Mouse (Mus musculus): Measurements from ENCODE around the gene Cttnbp2nl.

Gene Cttnbp2nl

DNA sequence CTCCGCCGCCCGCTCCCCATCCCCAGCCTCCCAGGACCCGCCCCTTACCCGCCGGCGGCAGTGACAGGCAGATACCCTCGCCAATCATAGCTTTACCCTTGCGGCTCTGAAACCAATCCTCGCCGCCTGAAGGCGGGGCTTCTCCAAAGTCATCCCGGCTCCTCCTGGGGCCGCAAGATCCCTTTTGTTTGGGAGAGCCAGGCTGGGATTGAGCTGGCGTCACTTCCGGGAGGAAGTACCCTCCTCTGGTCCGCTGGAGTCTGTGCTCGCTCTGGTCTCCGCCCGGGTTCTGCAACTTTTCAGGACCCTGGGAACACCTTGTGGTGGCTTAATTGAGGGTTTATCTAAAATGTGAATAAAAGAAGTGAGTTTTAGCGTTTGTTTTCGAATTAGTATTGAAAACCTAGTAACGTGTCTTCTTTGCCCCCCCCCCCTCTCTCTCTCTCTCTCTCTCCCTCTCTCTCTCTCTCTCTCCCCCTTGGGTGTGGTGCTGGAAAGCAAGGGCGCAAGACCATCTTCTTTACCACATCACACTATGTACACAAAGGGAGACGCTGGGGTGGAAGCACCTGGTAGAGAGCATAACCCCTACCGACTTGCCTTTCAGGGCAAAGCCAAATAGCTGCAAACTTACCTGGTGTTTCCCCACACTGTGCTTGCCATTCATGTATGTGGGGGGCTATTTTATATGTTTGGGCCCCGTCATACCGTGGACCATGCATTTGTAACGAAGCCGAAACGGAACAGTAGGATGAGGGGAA, at the start of gene Cttnbp2nl:
Gene Cttnbp2nl (minus strand): TSS at position 210 of the 761 bp plus-strand sequence.
- peak; percentile 99 for DNase-seq (ENCODE audit: low read depth, low spot score)

DNA sequence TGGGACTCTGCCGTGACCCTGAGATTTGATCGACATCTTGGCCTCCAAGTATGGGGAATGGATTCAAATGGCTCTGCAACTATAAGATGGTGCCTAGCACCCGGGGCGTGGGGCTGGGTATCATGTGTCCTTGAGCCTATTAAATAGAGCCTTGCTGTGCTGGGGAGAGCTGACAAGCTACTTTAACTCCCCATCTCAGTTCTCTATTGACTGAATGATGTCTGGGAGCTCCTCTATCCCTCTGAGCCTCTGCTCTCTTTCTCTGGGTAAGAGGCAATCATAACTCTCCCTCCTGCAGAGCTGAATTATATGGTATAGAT, 47.3 kb upstream of the Cttnbp2nl start:
- DNase-seq (ENCODE audit: low read depth, low spot score), result no peak

GRCm38 (mm10) chr3:105099526-105100269, 46.8 kb upstream of the Cttnbp2nl start:
- DNase-seq (ENCODE audit: low read depth, low spot score), result no peak

GRCm38 (mm10) chr3:105097581-105097980, 44.6 kb upstream of the Cttnbp2nl start:
- DNase-seq (ENCODE audit: low read depth, low spot score), result no peak

DNA sequence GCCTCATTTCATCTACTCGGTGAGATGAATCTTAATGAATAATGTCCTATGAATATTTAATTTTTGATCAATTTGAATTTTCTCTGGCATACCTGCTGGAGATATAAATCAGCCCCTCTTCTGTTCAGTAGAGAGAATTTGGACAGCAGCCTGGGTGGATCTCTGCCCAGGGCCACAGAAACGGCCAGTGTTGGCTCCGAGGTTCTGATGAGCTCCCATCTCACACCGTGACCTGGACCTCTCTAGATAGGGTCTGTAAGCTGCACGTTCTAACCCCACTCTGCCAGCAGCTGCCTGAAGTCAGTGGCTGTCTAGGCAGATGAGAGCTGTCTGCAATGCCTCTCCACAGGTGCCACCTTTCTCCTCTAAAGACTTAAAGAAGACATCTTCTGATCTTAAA, 42.1 kb upstream of the Cttnbp2nl start:
- no peak for DNase-seq (ENCODE audit: low read depth, low spot score)

DNA sequence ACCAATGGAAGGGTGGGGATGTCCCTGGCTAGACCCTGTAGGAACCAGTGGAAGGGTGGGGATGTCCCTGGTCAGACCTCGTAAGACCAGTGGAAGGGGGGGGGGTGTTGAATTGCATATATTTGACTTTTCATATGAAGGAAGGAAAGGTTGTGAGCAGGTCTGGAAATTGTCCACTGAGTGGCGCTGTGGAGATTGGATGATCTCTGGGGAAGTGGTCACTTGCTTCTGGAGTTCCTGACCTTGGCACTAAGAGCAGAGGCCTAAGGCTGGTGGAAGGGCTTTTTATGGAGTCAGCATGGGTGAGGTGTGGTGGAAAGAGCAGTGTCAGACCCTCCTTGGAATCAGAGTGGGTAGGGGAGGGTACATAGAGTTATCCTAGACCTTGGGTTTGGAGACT, 41.5 kb upstream of the Cttnbp2nl start:
- DNase-seq (ENCODE audit: low read depth, low spot score), result no peak

DNA sequence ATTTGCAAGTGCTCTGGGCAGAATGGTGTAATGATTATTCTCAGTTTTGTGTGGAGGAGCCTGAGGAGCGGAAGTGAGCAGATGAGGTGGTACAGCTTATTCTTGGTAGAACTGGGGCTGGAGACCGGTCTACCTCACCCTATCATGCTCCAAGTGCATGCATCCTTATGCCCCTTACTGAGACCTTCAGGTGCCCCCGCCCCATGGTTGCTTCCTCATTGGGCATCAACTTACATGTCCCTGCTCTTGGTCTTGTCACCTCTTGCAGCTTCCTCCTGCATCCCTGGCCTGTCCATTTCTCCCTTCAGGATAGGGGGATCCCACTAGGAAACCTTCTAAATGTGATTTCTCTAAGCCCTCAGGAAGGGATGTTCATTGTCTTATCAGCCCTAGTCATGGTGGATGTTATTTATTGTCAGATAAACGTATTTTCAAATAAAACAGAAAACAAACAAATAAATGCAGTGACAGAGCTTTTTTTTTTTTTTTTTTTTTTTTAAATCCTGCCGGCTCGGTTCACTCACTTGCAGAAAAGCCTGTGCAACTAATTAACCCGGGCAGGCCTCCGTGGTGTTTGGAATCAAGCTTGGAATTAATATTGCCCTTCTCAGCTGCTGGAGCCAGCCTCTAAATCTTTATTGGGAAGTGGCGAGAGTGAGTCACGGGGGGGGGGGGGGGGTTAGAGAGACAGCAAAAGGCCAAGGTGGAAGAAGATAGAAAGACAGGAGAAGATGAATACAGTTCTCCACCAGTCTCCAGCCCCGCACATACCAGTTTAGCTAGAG, 40.0 kb upstream of the Cttnbp2nl start:
- DNase-seq (ENCODE audit: low read depth, low spot score), result no peak

DNA sequence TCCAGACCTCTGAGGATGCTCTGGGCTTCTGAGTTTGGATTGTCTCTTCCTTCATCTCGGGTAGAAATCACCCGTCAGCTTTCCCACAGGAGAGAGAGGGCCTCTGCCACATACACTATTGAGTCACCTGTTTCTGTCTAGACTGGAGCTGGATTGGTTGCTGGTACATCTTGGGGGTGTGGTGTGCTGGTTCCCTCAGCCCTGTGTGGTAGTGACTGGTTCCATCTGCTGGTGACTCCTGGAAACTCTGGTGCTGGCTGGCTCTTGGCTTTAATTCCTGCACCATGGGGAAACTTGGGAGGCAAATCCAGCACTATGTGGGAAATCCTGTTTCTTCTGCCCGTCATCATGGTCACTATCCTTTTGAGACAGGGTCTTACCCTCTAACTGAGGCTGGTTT, 38.0 kb upstream of the Cttnbp2nl start:
- DNase-seq (ENCODE audit: low read depth, low spot score), result peak; percentile 47

DNA sequence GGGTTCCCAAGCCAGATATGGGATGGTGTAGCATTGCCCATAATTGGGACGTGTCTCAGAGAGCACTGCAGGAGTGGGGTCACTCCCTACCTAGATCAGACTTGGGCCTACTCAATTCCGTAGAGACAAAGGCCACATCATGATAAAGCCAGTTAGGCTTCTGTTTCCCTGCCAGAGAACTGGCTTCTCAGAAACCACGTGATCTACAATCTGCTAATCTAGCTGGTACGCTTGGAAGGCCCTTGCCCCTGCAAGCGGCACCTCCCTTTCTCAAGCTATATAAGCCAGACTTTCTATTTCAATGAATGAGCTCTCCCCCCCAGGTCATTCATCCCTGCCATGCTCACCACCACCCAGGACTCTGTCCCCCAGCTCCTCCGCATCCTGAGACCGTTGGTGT, 37.2 kb upstream of the Cttnbp2nl start:
- no peak for DNase-seq (ENCODE audit: low read depth, low spot score)

DNA sequence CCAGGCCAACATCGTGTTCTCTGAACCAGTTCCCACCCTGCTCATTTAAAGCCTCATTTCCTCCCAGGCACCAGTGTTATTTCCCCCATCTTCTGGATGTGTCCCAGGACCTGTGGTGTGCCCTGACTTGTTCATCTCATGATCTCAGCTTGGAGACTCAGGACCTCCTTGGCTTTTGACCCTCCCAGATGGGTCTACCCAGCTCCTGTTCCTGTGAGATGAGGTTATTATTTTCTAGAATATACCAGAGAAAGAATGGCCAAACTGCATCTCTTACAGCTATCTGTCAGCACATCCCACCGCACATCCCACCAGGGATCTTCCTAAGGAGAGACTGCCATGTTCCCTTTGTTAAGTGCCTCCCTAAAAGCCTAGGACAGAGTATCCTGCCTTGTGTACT, 35.7 kb upstream of the Cttnbp2nl start:
- no peak for DNase-seq (ENCODE audit: low read depth, low spot score)

GRCm38 (mm10) chr3:105087344-105087743, 34.4 kb upstream of the Cttnbp2nl start:
- DNase-seq (ENCODE audit: low read depth, low spot score), result no peak

GRCm38 (mm10) chr3:105078231-105078826, 25.4 kb upstream of the Cttnbp2nl start:
- DNase-seq (ENCODE audit: low read depth, low spot score), result peak; percentile 83

DNA sequence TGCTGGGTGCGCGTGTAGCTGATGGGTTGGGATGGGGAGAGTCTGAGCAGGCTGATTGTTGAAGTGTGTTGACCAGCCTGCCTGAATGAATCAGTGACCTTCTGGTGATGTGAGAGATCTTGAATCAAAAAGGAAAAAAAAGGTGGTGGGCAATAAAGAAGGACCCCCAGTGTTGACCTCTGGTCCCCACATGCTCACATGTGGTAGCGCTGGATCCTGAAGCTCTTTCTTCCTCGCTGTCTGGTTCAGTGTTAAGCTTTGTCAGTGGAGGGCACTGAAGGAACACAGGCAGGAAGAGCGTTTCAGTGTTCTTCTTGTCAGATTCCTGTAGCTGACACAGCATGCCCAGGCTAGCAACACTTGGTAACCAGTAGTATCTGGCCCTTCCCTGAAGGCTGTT, 22.9 kb upstream of the Cttnbp2nl start:
- no peak for DNase-seq (ENCODE audit: low read depth, low spot score)

- DNase-seq (ENCODE audit: low read depth, low spot score), result no peak
Measured at GRCm38 (mm10) chr3:105072536-105072935, 19.6 kb upstream of the Cttnbp2nl start.

DNA sequence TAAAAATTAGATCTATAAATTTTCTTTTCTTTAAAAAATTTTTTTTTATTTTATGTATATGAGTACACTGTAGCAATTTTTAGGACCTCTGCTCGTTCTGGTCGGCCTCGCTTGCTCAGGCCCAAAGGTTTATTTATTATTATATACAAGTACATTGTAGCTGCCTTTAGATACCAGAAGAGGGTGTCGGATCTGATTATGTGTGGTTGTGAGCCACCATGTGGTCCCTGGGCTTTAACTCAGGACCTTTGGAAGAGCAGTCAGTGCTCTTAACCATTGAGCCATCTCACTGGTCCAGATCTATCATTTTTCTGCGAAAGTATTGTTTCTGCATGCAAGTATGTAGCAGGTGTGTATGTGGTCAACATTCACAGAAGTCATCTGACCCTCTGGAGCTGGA, 18.3 kb upstream of the Cttnbp2nl start:
- DNase-seq (ENCODE audit: low read depth, low spot score), result no peak

- DNase-seq (ENCODE audit: low read depth, low spot score), result no peak
Measured at GRCm38 (mm10) chr3:105070553-105070952, 17.6 kb upstream of the Cttnbp2nl start.

- DNase-seq (ENCODE audit: low read depth, low spot score), result no peak
Measured at GRCm38 (mm10) chr3:105066544-105066943, 13.6 kb upstream of the Cttnbp2nl start, which contains the start of gene 4930564D02Rik. Gene 4930564D02Rik (plus strand): TSS chr3:105066844.

- no peak for DNase-seq (ENCODE audit: low read depth, low spot score)
Measured at GRCm38 (mm10) chr3:105062676-105063075, 9.7 kb upstream of the Cttnbp2nl start.

DNA sequence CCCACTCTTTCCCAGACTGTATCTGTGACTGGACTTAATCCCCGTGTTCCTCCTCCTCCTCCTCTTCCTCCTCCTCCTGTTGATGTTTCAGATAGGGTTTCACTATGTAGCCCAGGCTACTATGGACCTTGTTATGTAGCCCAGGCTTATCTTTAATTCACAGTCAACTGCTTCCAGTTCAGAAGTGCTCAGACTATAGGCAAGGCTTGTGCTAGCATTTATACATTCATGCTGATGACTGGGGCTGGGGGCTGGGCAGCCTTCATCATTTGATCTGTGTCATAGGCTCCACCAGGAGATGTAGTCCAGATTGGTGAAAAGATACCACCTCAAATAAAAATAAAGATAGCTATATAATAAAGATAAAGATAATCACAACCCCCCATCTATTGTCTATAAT, 9.0 kb upstream of the Cttnbp2nl start:
- no peak for DNase-seq (ENCODE audit: low read depth, low spot score)

DNA sequence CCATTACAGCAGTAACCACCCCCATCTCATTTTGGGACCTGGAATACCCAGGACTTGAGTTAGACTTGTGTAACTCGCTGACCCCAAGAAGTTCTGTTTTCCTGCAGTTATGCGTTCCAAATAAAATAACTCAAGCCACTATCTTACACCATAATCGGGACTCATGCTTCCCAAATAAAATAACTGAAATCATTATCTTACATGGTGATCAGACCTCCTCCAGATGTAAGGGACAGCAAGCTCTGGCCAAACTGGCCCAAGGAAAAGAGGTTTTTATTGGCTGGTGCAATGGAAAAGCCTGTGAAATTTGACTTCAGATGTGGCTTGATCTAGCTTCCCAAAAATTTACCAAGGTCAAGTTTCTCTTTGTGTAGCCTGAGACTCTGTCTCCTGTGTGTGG, 8.6 kb upstream of the Cttnbp2nl start:
- DNase-seq (ENCODE audit: low read depth, low spot score), result no peak

DNA sequence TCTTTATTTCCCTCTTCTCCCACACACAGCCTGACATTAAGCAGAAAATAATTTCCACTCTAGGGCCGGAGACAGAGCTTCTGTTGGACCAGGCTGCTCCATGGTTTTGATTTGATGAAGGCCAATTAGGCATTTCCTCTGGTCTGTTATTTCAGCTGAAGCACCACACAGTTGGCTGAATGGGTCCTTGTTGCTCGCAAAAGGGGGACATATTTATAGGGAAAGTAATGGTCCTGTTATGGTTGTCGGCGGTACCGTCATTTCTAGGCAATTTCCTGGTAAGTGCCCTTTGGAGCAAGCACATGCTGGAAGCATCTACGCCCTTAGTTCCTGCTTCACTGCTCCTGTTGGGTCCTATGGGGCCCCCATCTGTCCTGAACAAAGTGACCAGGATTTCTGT, 8.0 kb upstream of the Cttnbp2nl start:
- peak; percentile 60 for DNase-seq (ENCODE audit: low read depth, low spot score)

DNA sequence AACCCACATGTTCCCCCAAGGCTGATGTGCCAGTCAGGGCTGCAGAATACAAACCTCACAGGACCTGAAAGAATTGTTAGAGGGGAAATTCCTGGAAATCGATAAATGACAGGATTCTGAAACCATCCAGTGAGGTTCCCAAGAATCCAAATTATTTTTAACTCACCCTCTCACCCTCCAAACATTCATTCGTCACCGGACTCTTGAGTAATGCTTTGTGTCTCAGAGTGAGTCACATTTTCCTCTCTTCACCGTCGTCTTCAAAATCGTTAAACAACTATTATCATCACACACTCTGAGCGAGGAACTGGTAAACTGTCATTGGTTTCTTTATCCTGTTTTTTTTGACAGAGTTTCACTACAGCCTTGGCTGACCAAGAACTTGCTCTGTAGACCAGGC, 7.0 kb upstream of the Cttnbp2nl start:
- DNase-seq (ENCODE audit: low read depth, low spot score), result no peak
